Mouse (Mus musculus): ENCODE measurements at regions not wholly inside any gene's neighbourhood (a gene's known extent, or its start where the extent isn't known, plus 50 kb on each side); places are given as distances from the start of the nearest gene placed in this dataset.

- 86% methylated on average over 7 of the region's 7 CpGs for WGBS
- H3K4me2 ChIP-seq (ENCODE audit: low read length): no peak overlapping the region
Measured at GRCm38 (mm10) chr4:152771386-152771785, 293.7 kb upstream of the Kcnab2 start.

DNA sequence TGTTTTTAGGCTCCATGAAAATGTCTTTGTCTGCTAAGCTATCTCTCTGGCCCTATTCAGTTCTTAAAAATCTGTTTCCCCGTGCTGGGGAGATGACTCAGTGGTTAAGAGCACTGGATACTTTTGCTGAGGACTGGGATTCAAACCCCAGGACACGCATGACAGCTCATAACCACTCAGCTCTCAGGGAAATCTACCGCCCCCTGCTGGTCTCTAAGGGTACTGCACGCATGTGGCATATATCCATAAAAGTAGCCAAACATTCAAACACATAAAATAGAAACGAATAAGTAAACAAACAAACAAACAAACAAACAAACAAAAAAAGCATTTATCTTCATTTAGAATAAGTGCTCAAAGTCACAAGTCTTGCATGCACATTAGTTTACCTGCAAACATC is 289.7 kb upstream of the Kcnab2 start:
- Histone ChIP-seq H3K4me2 (ENCODE audit: low read length) (no peak overlapping the region), H3K9ac (ENCODE audit: low read depth, low read length) (no peak overlapping the region), H3K4me1 (ENCODE audit: control insufficient read depth, insufficient read depth, low read depth, low read length) (no peaks in the 10 kb centered on the region), H3K27ac (ENCODE audit: low read depth, low read length) (no peak overlapping the region), H3K4me3 (ENCODE audit: low read length) (no peak overlapping the region), H3K27me3 (replicated peaks; ENCODE audit: control insufficient read depth, insufficient read depth, low read length) (no peaks in the 10 kb centered on the region), H3K36me3 (ENCODE audit: control insufficient read depth, insufficient read depth, low read length) (no peaks in the 10 kb centered on the region), H3K9me3 (ENCODE audit: control insufficient read depth, low read length) (peaks cover 5% of the 10 kb centered on the region)
- no peak for ATAC-seq
- WGBS: 90% methylated on average over 5 of the region's 5 CpGs

More at GRCm38 (mm10) chr4:152771386-152771785, 293.7 kb upstream of the Kcnab2 start:
- Histone ChIP-seq H3K27ac (ENCODE audit: low read depth, low read length) (no peak overlapping the region), H3K27me3 (replicated peaks; ENCODE audit: control insufficient read depth, insufficient read depth, low read length) (no peaks in the 10 kb centered on the region), H3K4me3 (ENCODE audit: low read length) (no peak overlapping the region), H3K9ac (ENCODE audit: low read depth, low read length) (no peak overlapping the region), H3K36me3 (ENCODE audit: control insufficient read depth, insufficient read depth, low read length) (no peaks in the 10 kb centered on the region), H3K4me1 (ENCODE audit: control insufficient read depth, insufficient read depth, low read depth, low read length) (no peaks in the 10 kb centered on the region), H3K9me3 (ENCODE audit: control insufficient read depth, low read length) (no peaks in the 10 kb centered on the region)
- ATAC-seq: no peak

DNA sequence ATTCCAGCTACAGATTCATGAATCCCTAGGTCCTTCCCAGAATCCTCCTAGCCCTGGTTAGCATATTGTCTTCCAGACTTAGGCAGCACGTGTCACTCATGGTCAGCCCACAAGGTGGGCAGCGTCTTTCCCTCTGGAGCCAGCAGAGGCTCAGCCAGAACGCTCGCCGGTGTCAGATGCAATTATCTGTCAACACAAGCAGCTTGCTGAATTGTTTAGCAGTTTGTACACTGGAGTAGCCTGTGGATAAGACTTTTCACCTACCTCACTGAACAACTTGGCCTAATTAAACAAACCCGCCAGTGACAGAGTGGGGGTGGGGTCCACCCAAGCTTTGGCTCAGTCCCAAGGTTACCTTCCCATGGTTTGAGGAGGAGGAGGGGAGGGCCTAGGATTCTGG is 285.4 kb upstream of the Kcnab2 start:
- no peak for ATAC-seq
- Histone ChIP-seq H3K4me3 (ENCODE audit: low read length) (no peak overlapping the region), H3K9ac (ENCODE audit: low read depth, low read length) (no peak overlapping the region), H3K27me3 (replicated peaks; ENCODE audit: control insufficient read depth, insufficient read depth, low read length) (no peaks in the 10 kb centered on the region), H3K27ac (ENCODE audit: low read depth, low read length) (no peak overlapping the region), H3K4me2 (ENCODE audit: low read length) (no peak overlapping the region), H3K9me3 (ENCODE audit: control insufficient read depth, low read length) (peaks cover 5% of the 10 kb centered on the region), H3K36me3 (ENCODE audit: control insufficient read depth, insufficient read depth, low read length) (no peaks in the 10 kb centered on the region), H3K4me1 (ENCODE audit: control insufficient read depth, insufficient read depth, low read depth, low read length) (no peaks in the 10 kb centered on the region)
- 50% methylated on average over 6 of the region's 6 CpGs for WGBS

DNA sequence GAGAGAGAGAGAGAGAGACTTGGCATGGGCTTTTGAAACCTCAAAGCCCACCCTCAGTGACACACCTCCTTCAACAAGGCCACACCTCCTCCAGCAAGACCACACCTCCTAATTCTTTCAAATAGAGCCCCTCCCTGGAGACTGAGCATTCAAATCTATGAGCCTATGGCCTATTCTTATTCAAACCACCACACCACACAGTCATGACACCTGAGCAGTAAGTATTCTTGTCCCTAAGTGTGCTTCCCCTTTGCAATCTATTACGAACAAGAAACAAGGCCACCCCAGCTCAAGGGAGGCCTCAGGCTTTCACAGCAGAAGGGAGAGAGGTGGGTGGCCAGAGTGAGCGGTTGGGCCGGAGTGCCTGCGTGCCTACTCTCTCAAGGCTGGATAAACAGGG is 284.9 kb upstream of the Kcnab2 start:
- Histone ChIP-seq H3K27me3 (replicated peaks; ENCODE audit: control insufficient read depth, insufficient read depth, low read length) (no peaks in the 10 kb centered on the region), H3K36me3 (ENCODE audit: control insufficient read depth, insufficient read depth, low read length) (no peaks in the 10 kb centered on the region), H3K4me3 (ENCODE audit: low read length) (no peak overlapping the region), H3K4me2 (ENCODE audit: low read length) (no peak overlapping the region), H3K9me3 (ENCODE audit: control insufficient read depth, low read length) (peaks cover 5% of the 10 kb centered on the region), H3K4me1 (ENCODE audit: control insufficient read depth, insufficient read depth, low read depth, low read length) (no peaks in the 10 kb centered on the region), H3K27ac (ENCODE audit: low read depth, low read length) (no peak overlapping the region), H3K9ac (ENCODE audit: low read depth, low read length) (no peak overlapping the region)
- WGBS: 83% methylated on average over 4 of the region's 4 CpGs
- no peak for ATAC-seq

- Histone ChIP-seq H3K4me2 (ENCODE audit: low read length) (no peak overlapping the region), H3K36me3 (ENCODE audit: control insufficient read depth, insufficient read depth, low read length) (no peaks in the 10 kb centered on the region), H3K9me3 (ENCODE audit: control insufficient read depth, low read length) (peaks cover 2% of the 10 kb centered on the region), H3K4me1 (ENCODE audit: control insufficient read depth, insufficient read depth, low read depth, low read length) (peaks cover 8% of the 10 kb centered on the region), H3K9ac (ENCODE audit: low read depth, low read length) (no peak overlapping the region), H3K4me3 (ENCODE audit: low read length) (no peak overlapping the region), H3K27me3 (replicated peaks; ENCODE audit: control insufficient read depth, insufficient read depth, low read length) (no peaks in the 10 kb centered on the region), H3K27ac (ENCODE audit: low read depth, low read length) (peak overlapping the region; percentile 36)
- 66% methylated on average over 5 of the region's 5 CpGs for WGBS
- ATAC-seq: peak; percentile 67; the same call in 1 of the 2 replicates
Measured at GRCm38 (mm10) chr4:152757191-152757590, 279.5 kb upstream of the Kcnab2 start.

GRCm38 (mm10) chr4:152756535-152756934 is 278.9 kb upstream of the Kcnab2 start:
- Histone ChIP-seq H3K27ac (ENCODE audit: low read depth, low read length) (peak overlapping the region; percentile 41; the same call in 1 of the 2 replicates), H3K9me3 (ENCODE audit: control insufficient read depth, low read length) (peaks cover 5% of the 10 kb centered on the region), H3K27me3 (replicated peaks; ENCODE audit: control insufficient read depth, insufficient read depth, low read length) (no peaks in the 10 kb centered on the region), H3K4me2 (ENCODE audit: low read length) (no peak overlapping the region), H3K4me3 (ENCODE audit: low read length) (no peak overlapping the region), H3K36me3 (ENCODE audit: control insufficient read depth, insufficient read depth, low read length) (no peaks in the 10 kb centered on the region), H3K4me1 (ENCODE audit: control insufficient read depth, insufficient read depth, low read depth, low read length) (peaks cover 8% of the 10 kb centered on the region), H3K9ac (ENCODE audit: low read depth, low read length) (no peak overlapping the region)
- ATAC-seq: peak; percentile 74; the same call in 1 of the 2 replicates
- WGBS: 46% methylated on average over 10 of the region's 10 CpGs

- Histone ChIP-seq H3K4me1 (ENCODE audit: control insufficient read depth, insufficient read depth, low read depth, low read length) (peaks cover 8% of the 10 kb centered on the region), H3K27ac (ENCODE audit: low read depth, low read length) (peak overlapping the region; percentile 41; the same call in 1 of the 2 replicates), H3K9me3 (ENCODE audit: control insufficient read depth, low read length) (peaks cover 5% of the 10 kb centered on the region), H3K36me3 (ENCODE audit: control insufficient read depth, insufficient read depth, low read length) (no peaks in the 10 kb centered on the region), H3K4me3 (ENCODE audit: low read length) (no peak overlapping the region), H3K27me3 (replicated peaks; ENCODE audit: control insufficient read depth, insufficient read depth, low read length) (no peaks in the 10 kb centered on the region), H3K9ac (ENCODE audit: low read depth, low read length) (no peak overlapping the region), H3K4me2 (ENCODE audit: low read length) (no peak overlapping the region)
- ATAC-seq: no peak
- WGBS: 90% methylated on average over 8 of the region's 8 CpGs
Measured at GRCm38 (mm10) chr4:152755756-152756155, 278.1 kb upstream of the Kcnab2 start.

DNA sequence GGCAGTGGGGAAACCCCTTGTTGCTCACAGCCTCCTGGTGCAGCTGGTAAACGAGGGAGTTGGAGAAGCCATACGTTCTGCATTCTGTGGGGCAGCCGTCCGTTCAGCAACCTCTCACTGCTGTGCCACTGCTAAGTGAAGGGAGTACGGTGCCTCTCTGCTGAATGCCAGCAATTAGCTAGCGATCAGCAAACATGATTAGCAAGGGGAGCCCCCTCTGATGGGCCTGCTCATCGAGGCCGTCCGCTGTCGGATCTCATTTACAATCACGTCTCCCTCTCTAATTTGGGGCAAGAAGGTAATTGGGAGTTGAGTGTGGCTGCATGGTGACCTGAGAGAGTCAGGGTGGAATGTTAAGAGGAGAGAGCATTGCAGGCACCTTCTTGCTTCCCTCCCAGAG is 266.7 kb upstream of the Kcnab2 start:
- Histone ChIP-seq H3K27me3 (replicated peaks; ENCODE audit: control insufficient read depth, insufficient read depth, low read length) (no peaks in the 10 kb centered on the region), H3K9ac (ENCODE audit: low read depth, low read length) (no peak overlapping the region), H3K4me2 (ENCODE audit: low read length) (no peak overlapping the region), H3K4me1 (ENCODE audit: control insufficient read depth, insufficient read depth, low read depth, low read length) (peaks cover 7% of the 10 kb centered on the region), H3K4me3 (ENCODE audit: low read length) (no peak overlapping the region), H3K9me3 (ENCODE audit: control insufficient read depth, low read length) (no peaks in the 10 kb centered on the region), H3K27ac (ENCODE audit: low read depth, low read length) (no peak overlapping the region), H3K36me3 (ENCODE audit: control insufficient read depth, insufficient read depth, low read length) (no peaks in the 10 kb centered on the region)
- WGBS: 29% methylated on average over 11 of the region's 11 CpGs
- ATAC-seq: no peak

DNA sequence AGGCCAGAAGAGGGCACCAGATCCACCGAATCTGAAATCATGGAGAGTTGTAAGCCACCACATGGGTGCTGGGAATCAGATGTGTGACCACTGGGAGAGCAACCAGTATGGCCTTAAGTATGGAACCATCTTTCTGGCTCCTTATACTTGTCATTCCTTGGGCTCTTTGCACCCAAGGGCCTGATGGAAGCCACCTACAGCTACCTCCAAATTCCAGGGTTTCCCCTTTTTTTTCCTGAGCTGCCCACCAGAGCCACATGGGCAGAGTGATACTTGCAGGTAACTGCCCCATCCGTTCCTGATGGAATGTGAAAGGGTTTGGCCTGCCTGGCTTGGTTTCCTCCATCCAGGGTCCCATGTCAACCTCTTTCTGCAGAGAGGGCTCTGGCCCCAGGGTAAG is 255.3 kb upstream of the Kcnab2 start:
- no peak overlapping the region for H3K4me3 ChIP-seq (ENCODE audit: low read length)
- no peaks in the 10 kb centered on the region for H3K36me3 ChIP-seq (ENCODE audit: control insufficient read depth, insufficient read depth, low read length)
- no peaks in the 10 kb centered on the region for H3K9me3 ChIP-seq (ENCODE audit: control insufficient read depth, low read length)
- no peak overlapping the region for H3K4me2 ChIP-seq (ENCODE audit: low read length)
- WGBS: 94% methylated on average over 2 of the region's 2 CpGs
- no peak overlapping the region for H3K27ac ChIP-seq (ENCODE audit: low read depth, low read length)
- H3K4me1 ChIP-seq (ENCODE audit: control insufficient read depth, insufficient read depth, low read depth, low read length): no peaks in the 10 kb centered on the region
- no peak overlapping the region for H3K9ac ChIP-seq (ENCODE audit: low read depth, low read length)
- no peaks in the 10 kb centered on the region for H3K27me3 ChIP-seq (replicated peaks; ENCODE audit: control insufficient read depth, insufficient read depth, low read length)
- no peak for ATAC-seq

DNA sequence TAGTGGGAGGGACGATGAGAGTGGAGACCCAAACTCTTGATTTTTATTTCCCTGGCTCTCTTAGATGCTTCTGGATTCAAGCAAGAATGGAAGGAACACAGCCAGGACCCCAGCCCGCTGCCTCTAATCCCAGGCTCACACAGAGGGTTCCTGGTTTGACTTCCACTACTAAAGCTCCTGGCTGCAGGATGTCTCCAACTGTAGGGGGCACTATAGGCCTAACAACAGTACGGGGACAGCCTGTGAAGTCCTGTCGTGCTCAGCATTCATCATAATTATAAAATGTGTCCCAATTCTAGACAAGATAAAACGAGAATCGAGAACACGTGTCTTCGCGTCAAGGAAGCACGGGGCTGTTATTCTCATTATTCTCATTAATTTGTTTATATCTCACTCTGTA is 254.3 kb upstream of the Kcnab2 start:
- H3K4me3 ChIP-seq (ENCODE audit: low read length): no peak overlapping the region
- H3K4me1 ChIP-seq (ENCODE audit: control insufficient read depth, insufficient read depth, low read depth, low read length): no peaks in the 10 kb centered on the region
- ATAC-seq: peak; percentile 64; the same call in 1 of the 2 replicates
- H3K4me2 ChIP-seq (ENCODE audit: low read length): no peak overlapping the region
- no peaks in the 10 kb centered on the region for H3K36me3 ChIP-seq (ENCODE audit: control insufficient read depth, insufficient read depth, low read length)
- H3K9ac ChIP-seq (ENCODE audit: low read depth, low read length): no peak overlapping the region
- H3K9me3 ChIP-seq (ENCODE audit: control insufficient read depth, low read length): no peaks in the 10 kb centered on the region
- WGBS: 62% methylated on average over 10 of the region's 10 CpGs
- no peaks in the 10 kb centered on the region for H3K27me3 ChIP-seq (replicated peaks; ENCODE audit: control insufficient read depth, insufficient read depth, low read length)
- H3K27ac ChIP-seq (ENCODE audit: low read depth, low read length): no peak overlapping the region

Data from hindbrain, embryonic 16.5 days (tissue).